Mouse (Mus musculus) liver, embryonic 11.5 days (tissue): ENCODE measurements at regions not wholly inside any gene's neighbourhood (a gene's known extent, or its start where the extent isn't known, plus 50 kb on each side); places are given as distances from the start of the nearest gene placed in this dataset.
"Not testable (repeated sequence)": the region's sequence is repeated elsewhere in the genome, so short reads cannot be mapped to it uniquely, and the experiment has no call there.

Experiments
- ATAC-seq: fragments of 200-750 bp; cut with Nextera tagmentation; replicated peaks from 2 replicates; pipeline ENCODE4 v1.8.0; 2017; ENCODE audit warnings: moderate number of reproducible peaks, mild to moderate bottlenecking, moderate TSS enrichment, moderate library complexity; ENCODE audit not compliant: low FRiP score
- DNase-seq: peaks from one replicate; pipeline ENCODE4 v3.0.0-alpha.2; 2017; ENCODE audit warnings: low spot score
- H3K27ac ChIP-seq: fragments of 300-500 bp; sonication (generic); 2 replicates; pipeline ENCODE4 v1.5.1; 2014; ENCODE audit warnings: mild to moderate bottlenecking, low read depth, low read length, control low read depth
- H3K27me3 ChIP-seq: fragments of 300-500 bp; sonication (generic); replicated peaks from 2 replicates; pipeline ENCODE4 v1.6.1; 2014; ENCODE audit warnings: low read length, mixed read lengths; ENCODE audit not compliant: control insufficient read depth, insufficient read depth
- H3K36me3 ChIP-seq: fragments of 300-500 bp; sonication (generic); 2 replicates; pipeline ENCODE4 v1.6.1; 2014; ENCODE audit warnings: mild to moderate bottlenecking, low read length, moderate library complexity, mixed read lengths; ENCODE audit not compliant: control insufficient read depth, insufficient read depth
- H3K4me1 ChIP-seq: fragments of 300-500 bp; sonication (generic); replicated peaks from 2 replicates; pipeline ENCODE4 v1.6.1; 2014; ENCODE audit warnings: low read length, mixed read lengths; ENCODE audit not compliant: control insufficient read depth, insufficient read depth
- H3K4me2 ChIP-seq: fragments of 300-500 bp; sonication (generic); 2 replicates; pipeline ENCODE4 v1.6.1; 2014; ENCODE audit warnings: mild to moderate bottlenecking, control low read depth, moderate library complexity
- H3K4me3 ChIP-seq: fragments of 300-500 bp; sonication (generic); 2 replicates; pipeline ENCODE4 v1.5.1; 2014; ENCODE audit warnings: low read depth, low read length, control low read depth
- H3K9ac ChIP-seq: fragments of 300-500 bp; sonication (generic); 2 replicates; pipeline ENCODE4 v1.6.1; 2014; ENCODE audit warnings: low read depth, low read length, control low read depth
- H3K9me3 ChIP-seq: fragments of 300-500 bp; sonication (generic); 2 replicates; pipeline ENCODE4 v1.6.1; 2016; ENCODE audit warnings: low read length, inconsistent platforms, mixed read lengths; ENCODE audit not compliant: control insufficient read depth
- WGBS: fragments of 180-500 bp; shearing (Covaris S2); extraction: QIAGEN DNeasy Blood & Tissue Kit; methylation state at CpG from one replicate; pipeline ENCODE4 v1.1.7; 2014; 5-methylcytosine and 5-hydroxymethylcytosine counted together

GRCm38 (mm10) chr13:111309848-111310692, 55.3 kb downstream of the Actbl2 start:
- 85% methylated on average over 14 of the region's 14 CpGs for WGBS
- no peak for DNase-seq
- no peaks in the 10 kb centered on the region for H3K4me1 ChIP-seq
- H3K9ac ChIP-seq = no peak overlapping the region
- H3K27me3 ChIP-seq = no peaks in the 10 kb centered on the region
- no peaks in the 10 kb centered on the region for H3K9me3 ChIP-seq
- no peak overlapping the region for H3K4me3 ChIP-seq
- no peak overlapping the region for H3K4me2 ChIP-seq
- no peak for ATAC-seq
- H3K27ac ChIP-seq = no peak overlapping the region
- H3K36me3 ChIP-seq = no peaks in the 10 kb centered on the region

DNA sequence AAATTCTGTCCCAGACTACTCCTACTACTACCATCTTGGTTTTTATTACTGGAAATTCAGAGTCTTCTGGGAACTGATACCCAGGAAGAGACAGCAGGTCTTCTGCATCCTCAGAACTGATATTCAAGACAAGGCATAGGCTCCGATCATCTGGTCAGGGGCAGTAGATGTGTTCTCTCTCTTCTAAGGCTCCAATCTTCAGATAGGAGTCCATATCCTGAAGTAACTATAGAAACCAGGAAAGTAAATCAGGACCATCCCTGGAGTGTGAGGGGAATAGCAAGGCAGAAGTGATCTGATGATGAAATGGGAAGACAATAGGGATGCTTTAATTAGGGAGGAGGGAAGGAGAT, 55.9 kb downstream of the Actbl2 start:
- WGBS = 78% methylated on average over 1 of the region's 1 CpGs
- H3K9me3 ChIP-seq = no peaks in the 10 kb centered on the region

DNA sequence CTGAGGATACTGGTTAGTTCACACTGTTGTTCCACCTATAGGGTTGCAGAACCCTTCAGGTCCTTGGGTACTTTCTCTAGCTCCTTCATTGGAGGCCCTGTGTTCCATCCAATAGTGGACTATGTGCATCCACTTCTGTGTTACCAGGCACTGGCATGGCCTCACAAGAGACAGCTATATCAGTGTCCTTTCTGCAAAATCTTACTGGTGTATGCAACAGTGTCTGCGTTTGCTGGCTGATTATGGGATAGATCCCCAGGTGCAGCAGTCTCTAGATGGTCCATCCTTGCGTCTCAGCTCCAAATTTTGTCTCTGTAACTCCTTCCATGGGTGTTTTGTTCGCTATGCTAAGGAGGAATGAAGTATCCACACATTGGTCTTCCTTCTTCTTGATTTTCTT, 58.7 kb downstream of the Actbl2 start:
- not testable (repeated sequence) for H3K27me3 ChIP-seq, H3K4me2 ChIP-seq, ATAC-seq, H3K27ac ChIP-seq, H3K4me3 ChIP-seq, H3K36me3 ChIP-seq, H3K9ac ChIP-seq, H3K4me1 ChIP-seq, DNase-seq, H3K9me3 ChIP-seq
- 69% methylated on average over 3 of the region's 3 CpGs for WGBS

More for the DNA sequence above, 55.9 kb downstream of the Actbl2 start:
- DNase-seq (no peak), ATAC-seq (no peak)
- H3K9ac ChIP-seq = no peak overlapping the region
- no peaks in the 10 kb centered on the region for H3K36me3 ChIP-seq
- H3K27me3 ChIP-seq = no peaks in the 10 kb centered on the region
- H3K4me3 ChIP-seq = no peak overlapping the region
- no peak overlapping the region for H3K4me2 ChIP-seq
- H3K4me1 ChIP-seq = no peaks in the 10 kb centered on the region
- no peak overlapping the region for H3K27ac ChIP-seq

DNA sequence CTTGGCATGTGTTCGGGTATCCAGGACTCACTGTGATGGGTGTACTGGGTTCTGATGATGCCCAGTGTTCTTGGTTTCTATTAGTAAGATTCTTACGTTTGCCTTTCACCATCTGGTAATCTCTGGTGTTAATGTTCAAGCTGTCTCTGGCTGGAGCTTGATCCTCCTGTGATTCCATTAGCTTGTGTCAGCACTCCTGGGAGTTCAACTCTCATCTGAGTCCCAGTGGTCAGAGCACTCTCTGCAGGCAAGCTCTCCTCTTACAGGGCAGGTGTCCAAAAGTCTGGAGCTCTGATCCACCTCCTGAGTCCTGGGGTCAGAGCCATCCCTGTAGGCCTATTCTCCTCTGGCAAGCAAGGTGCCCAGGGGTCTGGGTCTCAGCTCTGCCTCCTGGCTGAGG, 63.1 kb downstream of the Actbl2 start:
- 86% methylated on average over 2 of the region's 2 CpGs for WGBS

GRCm38 (mm10) chr13:111323206-111323605, 68.4 kb downstream of the Actbl2 start:
- 63% methylated on average over 8 of the region's 8 CpGs for WGBS
- no peak overlapping the region for H3K4me3 ChIP-seq
- H3K36me3 ChIP-seq = no peaks in the 10 kb centered on the region
- H3K9me3 ChIP-seq = no peaks in the 10 kb centered on the region
- no peaks in the 10 kb centered on the region for H3K4me1 ChIP-seq
- no peak for ATAC-seq
- no peaks in the 10 kb centered on the region for H3K27me3 ChIP-seq
- no peak for DNase-seq
- no peak overlapping the region for H3K9ac ChIP-seq
- H3K27ac ChIP-seq = no peak overlapping the region
- no peak overlapping the region for H3K4me2 ChIP-seq

More for the DNA sequence above, 63.1 kb downstream of the Actbl2 start:
- not testable (repeated sequence) for H3K4me3 ChIP-seq, H3K27ac ChIP-seq, H3K9me3 ChIP-seq, H3K27me3 ChIP-seq, H3K4me1 ChIP-seq, DNase-seq, H3K36me3 ChIP-seq, ATAC-seq, H3K4me2 ChIP-seq, H3K9ac ChIP-seq

GRCm38 (mm10) chr13:111326096-111326665, 71.4 kb downstream of the Actbl2 start:
- WGBS = 72% methylated on average over 16 of the region's 16 CpGs
- Histone ChIP-seq H3K27me3 (no peaks in the 10 kb centered on the region), H3K4me2 (no peak overlapping the region), H3K36me3 (no peaks in the 10 kb centered on the region), H3K4me3 (no peak overlapping the region), H3K27ac (no peak overlapping the region), H3K9ac (no peak overlapping the region), H3K4me1 (no peaks in the 10 kb centered on the region), H3K9me3 (no peaks in the 10 kb centered on the region)
- DNase-seq (no peak), ATAC-seq (no peak)

DNA sequence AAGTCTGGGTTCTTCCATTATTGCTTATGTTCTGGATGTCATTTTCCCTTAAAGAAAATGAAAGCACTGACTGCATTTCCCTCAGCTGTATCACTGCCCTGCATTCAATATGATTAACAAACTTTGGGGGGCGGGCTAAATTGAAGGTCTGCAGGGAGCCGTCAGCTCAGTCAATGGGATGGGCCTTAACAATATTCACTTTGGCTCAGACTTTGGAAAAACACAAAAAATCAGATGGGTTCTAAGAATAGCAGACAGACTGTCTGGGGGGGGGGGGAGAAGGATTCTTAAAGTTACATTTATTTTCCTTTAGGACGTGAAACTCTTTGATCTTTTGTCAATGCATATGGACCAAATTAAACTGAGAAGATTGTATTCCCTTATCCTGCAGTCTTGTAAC, 78.2 kb downstream of the Actbl2 start:
- H3K9ac ChIP-seq = no peak overlapping the region
- H3K36me3 ChIP-seq = no peaks in the 10 kb centered on the region
- H3K27ac ChIP-seq = no peak overlapping the region
- 74% methylated on average over 3 of the region's 3 CpGs for WGBS
- no peak for ATAC-seq
- no peaks in the 10 kb centered on the region for H3K4me1 ChIP-seq
- H3K9me3 ChIP-seq = no peaks in the 10 kb centered on the region
- H3K4me2 ChIP-seq = no peak overlapping the region
- H3K27me3 ChIP-seq = no peaks in the 10 kb centered on the region
- no peak for DNase-seq
- H3K4me3 ChIP-seq = no peak overlapping the region

DNA sequence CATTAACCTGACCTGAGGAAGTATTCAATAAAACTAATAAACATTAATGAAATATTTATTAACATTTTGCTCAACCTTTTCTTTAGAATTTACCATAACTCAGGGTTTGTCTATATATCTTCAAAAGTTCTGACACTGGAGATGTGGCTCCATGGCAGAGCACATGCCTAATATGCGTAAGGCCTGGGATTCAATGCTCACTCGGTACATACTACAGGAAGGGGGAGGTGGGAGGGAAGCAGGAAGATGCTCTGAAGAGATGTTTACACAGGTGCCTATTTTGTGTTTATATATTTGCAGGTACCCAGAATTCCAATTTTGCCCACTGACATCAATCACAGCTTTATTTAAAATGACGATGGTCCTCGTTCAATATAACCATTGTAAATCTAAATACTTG, 79.0 kb downstream of the Actbl2 start:
- no peaks in the 10 kb centered on the region for H3K36me3 ChIP-seq
- H3K4me3 ChIP-seq = no peak overlapping the region
- no peak overlapping the region for H3K9ac ChIP-seq
- DNase-seq (no peak), ATAC-seq (no peak)
- no peaks in the 10 kb centered on the region for H3K9me3 ChIP-seq
- H3K4me2 ChIP-seq = no peak overlapping the region
- no peaks in the 10 kb centered on the region for H3K4me1 ChIP-seq
- WGBS = 83% methylated on average over 4 of the region's 4 CpGs
- H3K27me3 ChIP-seq = no peaks in the 10 kb centered on the region
- H3K27ac ChIP-seq = no peak overlapping the region
